Mouse (Mus musculus) skeletal muscle tissue, adult 2 months (tissue): ENCODE results near the gene Plekha5.
"Not testable (repeated sequence)": the region's sequence is repeated elsewhere in the genome, so short reads cannot be mapped to it uniquely, and the experiment has no call there.

Source experiments
- DNase-seq: peaks from one replicate; pipeline ENCODE4 v3.0.0-alpha.2; 2012; ENCODE audit warnings: low read depth, low spot score

Plekha5 gene

GRCm38 (mm10) chr6:140523600-140523999 is 99.7 kb downstream of the Plekha5 start:
- no peak for DNase-seq

- DNase-seq, result no peak
Observed at GRCm38 (mm10) chr6:140528414-140528813, 104.6 kb downstream of the Plekha5 start.

GRCm38 (mm10) chr6:140532858-140533257 is 109.0 kb downstream of the Plekha5 start:
- DNase-seq, result not testable (repeated sequence)

GRCm38 (mm10) chr6:140533606-140534005 is 109.8 kb downstream of the Plekha5 start:
- no peak for DNase-seq

- DNase-seq, result no peak
Observed at GRCm38 (mm10) chr6:140535504-140535903, 111.7 kb downstream of the Plekha5 start.

- no peak for DNase-seq
Observed at GRCm38 (mm10) chr6:140541919-140542318, 118.1 kb downstream of the Plekha5 start.

GRCm38 (mm10) chr6:140543005-140543794 is 119.3 kb downstream of the Plekha5 start:
- DNase-seq, result no peak

GRCm38 (mm10) chr6:140546095-140546494 is 122.2 kb downstream of the Plekha5 start:
- DNase-seq, result no peak

- no peak for DNase-seq
Observed at GRCm38 (mm10) chr6:140546648-140547201, 122.9 kb downstream of the Plekha5 start.

- DNase-seq, result no peak
Observed at GRCm38 (mm10) chr6:140547203-140547944, 123.5 kb downstream of the Plekha5 start.

GRCm38 (mm10) chr6:140548082-140548769 is 124.4 kb downstream of the Plekha5 start:
- no peak for DNase-seq

- peak; percentile 38 for DNase-seq
Observed at GRCm38 (mm10) chr6:140550741-140551140, 126.9 kb downstream of the Plekha5 start.

- DNase-seq, result no peak
Observed at GRCm38 (mm10) chr6:140554261-140554660, 130.4 kb downstream of the Plekha5 start.

GRCm38 (mm10) chr6:140559411-140559810 is 135.6 kb downstream of the Plekha5 start:
- DNase-seq, result no peak

GRCm38 (mm10) chr6:140561151-140561916 is 137.5 kb downstream of the Plekha5 start:
- DNase-seq, result no peak

GRCm38 (mm10) chr6:140561917-140562590 is 138.2 kb downstream of the Plekha5 start:
- DNase-seq, result no peak

- DNase-seq, result no peak
Observed at GRCm38 (mm10) chr6:140567199-140567598, 143.3 kb downstream of the Plekha5 start.

GRCm38 (mm10) chr6:140567897-140568296 is 144.0 kb downstream of the Plekha5 start:
- no peak for DNase-seq

- no peak for DNase-seq
Observed at GRCm38 (mm10) chr6:140570152-140570551, 146.3 kb downstream of the Plekha5 start.

- no peak for DNase-seq
Observed at GRCm38 (mm10) chr6:140574943-140575342, 151.1 kb downstream of the Plekha5 start.

GRCm38 (mm10) chr6:140576133-140576532 is 152.3 kb downstream of the Plekha5 start:
- DNase-seq, result no peak
